Mouse (Mus musculus): Measurements from ENCODE around the gene Elp4.

DNA sequence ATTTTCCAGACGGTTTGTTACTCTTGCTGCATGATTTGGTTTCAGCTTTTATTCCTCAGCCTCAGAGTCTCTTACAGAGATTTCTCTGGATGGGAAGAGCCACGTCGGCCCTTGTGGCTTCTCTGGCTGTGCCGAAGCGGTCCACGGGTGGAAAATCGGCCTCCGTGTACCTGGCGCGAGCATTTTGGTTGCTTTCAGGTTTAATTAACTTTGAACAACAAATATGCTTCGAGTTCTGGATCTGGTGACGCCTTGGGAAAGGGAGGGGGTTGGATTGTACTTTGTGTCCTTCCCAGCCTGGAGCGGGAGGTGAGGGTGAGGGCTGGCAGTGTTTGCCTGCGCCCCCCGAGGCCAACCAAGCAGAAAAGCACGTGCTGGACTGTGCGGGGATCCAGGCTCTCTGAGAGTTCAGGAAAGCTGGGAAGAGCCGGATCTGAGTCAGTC, 242.7 kb downstream of the Elp4 start:
- TF ChIP-seq CHD2 (IDR thresholded peaks at IDR 0.05; ENCODE audit: low read length) = no peak
- no peak for TF ChIP-seq GATA1 (IDR thresholded peaks at IDR 0.05; ENCODE audit: low read depth, low read length)
- TF ChIP-seq CTCF (IDR thresholded peaks at IDR 0.05 in 2 of 3, conservative IDR thresholded peaks at IDR 0.05 in 1 of 3; ENCODE audit: control insufficient read depth in 1 of 3, insufficient read depth in 1 of 3, low read depth in 2 of 3, low read length in 3 of 3, poor library complexity in 1 of 3, severe bottlenecking in 1 of 3) = no peak
- no peak for TF ChIP-seq HCFC1 (IDR thresholded peaks at IDR 0.05; ENCODE audit: low read depth, low read length)
- no peak for TF ChIP-seq TCF12 (IDR thresholded peaks at IDR 0.05; ENCODE audit: low read depth, low read length)
- TF ChIP-seq POLR2A (IDR thresholded peaks at IDR 0.05; ENCODE audit: control insufficient read depth in 1 of 2, insufficient read depth in 1 of 2, low read depth in 1 of 2, low read length in 2 of 2, poor library complexity in 1 of 2) = no peak
- TF ChIP-seq NRF1 (IDR thresholded peaks at IDR 0.05; ENCODE audit: insufficient read depth, low read depth, low read length, poor library complexity, severe bottlenecking) = no peak
- TF ChIP-seq MEF2A (IDR thresholded peaks at IDR 0.05; ENCODE audit: extremely low read depth, insufficient replicate concordance, low read depth, low read length, poor library complexity, severe bottlenecking) = no peak
- TF ChIP-seq RAD21 (IDR thresholded peaks at IDR 0.05; ENCODE audit: low read depth, low read length) = no peak
- no peak for TF ChIP-seq USF1 (IDR thresholded peaks at IDR 0.05; ENCODE audit: low read depth, low read length)
- TF ChIP-seq EP300 (IDR thresholded peaks at IDR 0.05; ENCODE audit: low read depth in 1 of 2, low read length in 2 of 2) = no peak
- TF ChIP-seq MYC (IDR thresholded peaks at IDR 0.05; ENCODE audit: low read depth, low read length) = no peak
- no peak for TF ChIP-seq GABPA (IDR thresholded peaks at IDR 0.05; ENCODE audit: low read depth, low read length)
- no peak for TF ChIP-seq ZMIZ1 (IDR thresholded peaks at IDR 0.05; ENCODE audit: low read depth, low read length)

All from MEL (cell line).